Mouse (Mus musculus) left cerebral cortex, adult 8-10 months (tissue): ENCODE results near the gene Acsl6. TPM values are rescaled to one million over a fixed set of nuclear protein-coding genes. Genes with fewer than 3 reads are reported as not detected.
"Not testable (repeated sequence)": the region's sequence is repeated elsewhere in the genome, so short reads cannot be mapped to it uniquely, and the experiment has no call there.

ENCODE experiments used
- DNase-seq, 2 experiments: peaks; one replicate each; pipeline ENCODE4 v3.0.0; 2022; ENCODE audit warnings: low spot score in 2 of 2
- total RNA-seq, 4 experiments: library from RNA; stranded (reverse); gene quantifications; 2 replicates each; pipeline ENCODE4 v1.2.4; 2022

Gene Acsl6
- 100 to 1,000 TPM; 190 to 233 (median 201) TPM for total RNA-seq

GRCm38 (mm10) chr11:54303728-54304470 lies at the start of gene Acsl6:
Gene Acsl6 (plus strand): TSS chr11:54303798.
- no peak for DNase-seq

GRCm38 (mm10) chr11:54254114-54254513 lies 49.5 kb upstream of the Acsl6 start:
- DNase-seq, result no peak

GRCm38 (mm10) chr11:54256624-54257376 lies 46.8 kb upstream of the Acsl6 start:
- DNase-seq, result peak; percentile 8 to 15

- no peak for DNase-seq
These were observed 40.1 kb upstream of the Acsl6 start for GRCm38 (mm10) chr11:54263405-54264031.

- DNase-seq, result peak in 1 of 2 experiments; percentile 7
These were observed 39.1 kb upstream of the Acsl6 start for GRCm38 (mm10) chr11:54264542-54264941.

GRCm38 (mm10) chr11:54267177-54267576 lies 36.4 kb upstream of the Acsl6 start, which contains the start of gene Il3:
Gene Il3 (minus strand): TSS chr11:54267277.
- no peak for DNase-seq

- DNase-seq, result no peak
These were observed 34.3 kb upstream of the Acsl6 start for GRCm38 (mm10) chr11:54269191-54269896.

GRCm38 (mm10) chr11:54271437-54271949 lies 32.1 kb upstream of the Acsl6 start:
- DNase-seq, result no peak

- DNase-seq, result no peak
These were observed 15.7 kb upstream of the Acsl6 start for GRCm38 (mm10) chr11:54287821-54288453.

GRCm38 (mm10) chr11:54292163-54292562 lies 11.4 kb upstream of the Acsl6 start:
- no peak for DNase-seq

- DNase-seq, result no peak
These were observed 9.4 kb upstream of the Acsl6 start for GRCm38 (mm10) chr11:54293980-54294807.

- DNase-seq, result no peak
These were observed 7.6 kb upstream of the Acsl6 start for GRCm38 (mm10) chr11:54295971-54296370.

- DNase-seq, result no peak
These were observed 6.9 kb upstream of the Acsl6 start for GRCm38 (mm10) chr11:54296734-54297133.

- DNase-seq, result not testable (repeated sequence)
These were observed 6.1 kb upstream of the Acsl6 start for GRCm38 (mm10) chr11:54297471-54297870.

GRCm38 (mm10) chr11:54298777-54299176 lies 4.8 kb upstream of the Acsl6 start:
- DNase-seq, result no peak

- DNase-seq, result peak in 1 of 2 experiments; percentile 65
These were observed 1.6 kb upstream of the Acsl6 start for GRCm38 (mm10) chr11:54301994-54302393.

- no peak for DNase-seq
These were observed 992 bp upstream of the Acsl6 start for GRCm38 (mm10) chr11:54302606-54303005.

- DNase-seq, result no peak
These were observed 396 bp upstream of the Acsl6 start for GRCm38 (mm10) chr11:54303076-54303727.

- DNase-seq, result no peak
These were observed 874 bp downstream of the Acsl6 start for GRCm38 (mm10) chr11:54304471-54304873.
